Mouse (Mus musculus) midbrain, postnatal 0 days (tissue): Measurements from ENCODE around the gene Apobec1. TPM values are rescaled to one million over a fixed set of nuclear protein-coding genes. Genes with fewer than 3 reads are reported as not detected.

ENCODE experiments used
- ATAC-seq: fragments of 200-750 bp; cut with Nextera tagmentation; 2 replicates; pipeline ENCODE4 v1.8.0; 2017; ENCODE audit warnings: moderate number of reproducible peaks, mild to moderate bottlenecking, moderate TSS enrichment, moderate library complexity; ENCODE audit not compliant: low FRiP score
- DNase-seq: peaks from one replicate; pipeline ENCODE4 v3.0.0-alpha.2; 2015; ENCODE audit warnings: low spot score
- H3K27ac ChIP-seq: fragments of 300-500 bp; sonication (generic); 2 replicates; pipeline ENCODE4 v1.5.1; 2014; ENCODE audit warnings: low read depth, mild to moderate bottlenecking, low read length, mixed read lengths
- H3K27me3 ChIP-seq: fragments of 300-500 bp; sonication (generic); 2 replicates; pipeline ENCODE4 v1.6.1; 2014; ENCODE audit warnings: low read length, control low read depth, mixed read lengths; ENCODE audit not compliant: insufficient read depth
- H3K36me3 ChIP-seq: fragments of 300-500 bp; sonication (generic); 2 replicates; pipeline ENCODE4 v1.6.1; 2014; ENCODE audit warnings: low read length, control low read depth, mixed read lengths; ENCODE audit not compliant: insufficient read depth
- H3K4me1 ChIP-seq: fragments of 300-500 bp; sonication (generic); 2 replicates; pipeline ENCODE4 v1.6.1; 2014; ENCODE audit warnings: mild to moderate bottlenecking, control low read depth, antibody characterized with exemption, low read length, mixed read lengths; ENCODE audit not compliant: insufficient read depth
- H3K4me2 ChIP-seq: fragments of 300-500 bp; sonication (generic); 2 replicates; pipeline ENCODE4 v1.6.1; 2014; ENCODE audit warnings: low read depth, mild to moderate bottlenecking, low read length, mixed read lengths; ENCODE audit not compliant: poor library complexity, severe bottlenecking
- H3K4me3 ChIP-seq: fragments of 300-500 bp; sonication (generic); 2 replicates; pipeline ENCODE4 v1.5.1; 2014; ENCODE audit warnings: low read depth, mild to moderate bottlenecking, low read length, moderate library complexity
- H3K9ac ChIP-seq: fragments of 300-500 bp; sonication (generic); replicated peaks from 2 replicates; pipeline ENCODE4 v1.6.1; 2014; ENCODE audit warnings: mild to moderate bottlenecking, low read length, moderate library complexity, mixed read lengths; ENCODE audit not compliant: poor library complexity, severe bottlenecking
- H3K9me3 ChIP-seq: fragments of 300-500 bp; sonication (generic); 2 replicates; pipeline ENCODE4 v1.6.1; 2016; ENCODE audit warnings: low read length, control low read depth
- CTCF ChIP-seq: IDR thresholded peaks from 2 replicates; pipeline ENCODE4 v1.5.1; 2016; ENCODE audit warnings: antibody characterized with exemption, mild to moderate bottlenecking
- WGBS: fragments of 180-500 bp; shearing (Covaris S2); extraction: QIAGEN DNeasy Blood & Tissue Kit; methylation state at CpG from one replicate; pipeline ENCODE4 v1.1.7; 2014; 5-methylcytosine and 5-hydroxymethylcytosine counted together
- polyA plus RNA-seq: library from polyadenylated mRNA; unstranded; fragments of >200 nt; fragmentation: Nextera tagmentation; extraction: Ambion mirVana; gene quantifications from 2 replicates; pipeline ENCODE4 v1.2.1, GENCODE M21; 2015
- total RNA-seq: library from RNA; depleted of rRNA; stranded (reverse); fragments of >200 nt; gene quantifications from 2 replicates; pipeline ENCODE4 v1.2.3, GENCODE M21; 2014

Apobec1 gene
- total and polyA plus RNA-seq, 2 experiments from 2014 or later = 0.88 to 2.1 TPM

DNA sequence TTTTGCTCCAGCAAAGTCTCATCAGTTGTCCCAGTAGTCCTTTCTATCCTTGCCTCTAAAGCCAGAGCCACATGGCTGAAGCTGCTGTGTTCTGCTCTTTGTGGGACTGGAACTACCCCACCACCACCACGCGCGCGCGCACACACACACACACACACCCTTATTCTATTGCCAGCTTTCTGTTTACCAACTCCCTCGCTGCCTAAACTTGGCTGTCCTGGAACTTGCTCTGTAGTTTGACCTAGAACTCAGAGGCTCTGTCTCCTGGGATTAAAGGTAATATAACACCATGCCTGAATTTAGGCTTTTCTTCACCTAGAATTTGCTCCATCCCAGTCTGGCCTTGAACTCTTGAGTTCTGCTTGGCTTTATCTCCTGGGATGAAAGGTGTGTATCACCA is 18.8 kb upstream of the Apobec1 start:
- H3K27ac ChIP-seq = no peak overlapping the region
- H3K27me3 ChIP-seq = no peaks in the 10 kb centered on the region
- no peaks in the 10 kb centered on the region for H3K9me3 ChIP-seq
- H3K4me2 ChIP-seq = no peak overlapping the region
- H3K4me3 ChIP-seq = no peak overlapping the region
- no peak for DNase-seq
- ATAC-seq = no peak
- WGBS = 91% methylated on average over 6 of the region's 6 CpGs
- no peak overlapping the region for H3K9ac ChIP-seq
- no peaks in the 10 kb centered on the region for H3K36me3 ChIP-seq
- TF ChIP-seq CTCF = no peak
- H3K4me1 ChIP-seq = no peaks in the 10 kb centered on the region

DNA sequence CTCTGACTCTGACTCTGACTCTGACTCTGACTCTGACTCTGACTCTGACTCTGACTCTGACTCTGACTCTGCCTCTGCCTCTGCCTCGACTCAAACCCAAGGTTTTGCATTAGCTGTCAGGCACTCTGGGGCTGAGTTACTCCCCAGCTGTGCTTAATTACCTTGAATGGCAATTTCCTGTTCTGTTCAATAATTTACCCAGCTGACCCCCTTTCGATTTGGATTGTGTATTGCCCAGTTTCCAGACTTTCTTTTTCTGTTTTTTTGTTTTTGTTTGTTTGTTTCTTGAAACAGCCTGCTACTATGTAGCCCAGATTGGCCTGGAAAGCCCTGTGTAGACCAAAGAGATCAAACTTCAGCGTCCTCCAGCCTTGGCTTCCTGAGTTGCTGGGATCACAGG is 13.8 kb upstream of the Apobec1 start:
- H3K27ac ChIP-seq = no peak overlapping the region
- 65% methylated on average over 3 of the region's 3 CpGs for WGBS
- no peak for ATAC-seq

GRCm38 (mm10) chr6:122614047-122614446 is 11.8 kb upstream of the Apobec1 start:
- DNase-seq = no peak
- WGBS = 65% methylated on average over 2 of the region's 2 CpGs

More for the DNA sequence above, 13.8 kb upstream of the Apobec1 start:
- no peak for DNase-seq
- no peaks in the 10 kb centered on the region for H3K27me3 ChIP-seq
- no peaks in the 10 kb centered on the region for H3K36me3 ChIP-seq
- no peaks in the 10 kb centered on the region for H3K4me1 ChIP-seq
- no peak for TF ChIP-seq CTCF
- H3K9me3 ChIP-seq = no peaks in the 10 kb centered on the region
- H3K4me2 ChIP-seq = no peak overlapping the region
- H3K9ac ChIP-seq = no peak overlapping the region
- no peak overlapping the region for H3K4me3 ChIP-seq

DNA sequence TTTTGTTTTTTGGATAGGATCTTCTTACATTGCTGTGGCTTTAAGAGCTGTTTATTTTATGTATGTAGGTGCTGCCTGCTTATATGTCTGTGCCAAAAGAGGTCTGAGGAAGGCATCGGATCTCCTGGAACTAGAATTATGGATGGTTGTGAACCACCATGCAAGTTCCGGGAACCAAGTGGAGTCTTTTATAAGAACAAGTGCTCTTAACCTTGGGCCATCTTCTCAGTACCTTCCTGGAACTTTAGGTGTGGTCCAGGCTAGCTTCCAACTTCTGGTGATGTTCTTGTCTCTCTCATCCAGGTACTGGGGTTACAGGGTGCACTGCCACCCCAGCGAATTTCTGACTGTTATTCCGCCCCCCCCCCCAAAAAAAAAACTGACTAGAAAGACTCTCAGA is 10.2 kb upstream of the Apobec1 start:
- no peaks in the 10 kb centered on the region for H3K36me3 ChIP-seq
- TF ChIP-seq CTCF = no peak
- no peak overlapping the region for H3K27ac ChIP-seq
- no peaks in the 10 kb centered on the region for H3K4me1 ChIP-seq
- DNase-seq = no peak
- H3K9me3 ChIP-seq = no peaks in the 10 kb centered on the region
- H3K4me2 ChIP-seq = no peak overlapping the region
- no peaks in the 10 kb centered on the region for H3K27me3 ChIP-seq
- no peak overlapping the region for H3K9ac ChIP-seq
- ATAC-seq = no peak
- WGBS = 80% methylated on average over 4 of the region's 4 CpGs
- H3K4me3 ChIP-seq = no peak overlapping the region

More at GRCm38 (mm10) chr6:122614047-122614446, 11.8 kb upstream of the Apobec1 start:
- Histone ChIP-seq H3K4me1 (no peaks in the 10 kb centered on the region), H3K36me3 (no peaks in the 10 kb centered on the region), H3K27ac (no peak overlapping the region), H3K27me3 (no peaks in the 10 kb centered on the region), H3K4me2 (no peak overlapping the region), H3K9ac (no peak overlapping the region), H3K4me3 (no peak overlapping the region), H3K9me3 (no peaks in the 10 kb centered on the region)
- ATAC-seq = no peak
- TF ChIP-seq CTCF = peak; percentile 58

DNA sequence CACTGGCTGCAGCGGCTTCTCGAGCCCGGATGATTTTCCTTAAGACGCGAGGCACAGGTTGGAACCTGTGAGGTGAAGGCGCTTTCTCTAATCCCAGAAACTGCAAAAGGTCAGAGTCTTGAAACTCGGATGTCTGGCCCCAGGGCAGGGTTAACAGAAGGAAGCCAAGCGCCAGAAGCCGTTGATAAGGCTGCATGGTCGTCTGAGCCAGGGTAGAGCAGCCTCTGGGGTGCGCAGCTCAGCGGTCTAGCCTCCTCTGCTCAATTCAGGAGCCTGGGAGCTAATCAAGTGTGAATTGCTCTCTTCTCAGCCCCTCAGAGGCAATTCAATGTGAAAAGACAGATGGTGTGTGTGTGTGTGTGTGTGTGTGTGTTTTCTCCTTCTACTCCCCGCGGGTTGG is 7.5 kb upstream of the Apobec1 start, which contains the start of gene Gdf3:
Gene Gdf3, minus strand, starts transcription at position 317 of the 400 bp plus-strand sequence.
- DNase-seq (peak; percentile 22), ATAC-seq (no peak)
- Histone ChIP-seq H3K27ac (no peak within 1 kb of the TSS), H3K4me2 (no peak within 1 kb of the TSS), H3K4me3 (no peak within 1 kb of the TSS), H3K9me3 (no peaks in the 10 kb centered on the region), H3K4me1 (no peaks in the 10 kb centered on the region), H3K27me3 (no peaks in the 10 kb centered on the region), H3K36me3 (no peaks in the 10 kb centered on the region), H3K9ac (no peak within 1 kb of the TSS)
- TF ChIP-seq CTCF = no peak
- WGBS = 72% methylated on average over 14 of the region's 14 CpGs

DNA sequence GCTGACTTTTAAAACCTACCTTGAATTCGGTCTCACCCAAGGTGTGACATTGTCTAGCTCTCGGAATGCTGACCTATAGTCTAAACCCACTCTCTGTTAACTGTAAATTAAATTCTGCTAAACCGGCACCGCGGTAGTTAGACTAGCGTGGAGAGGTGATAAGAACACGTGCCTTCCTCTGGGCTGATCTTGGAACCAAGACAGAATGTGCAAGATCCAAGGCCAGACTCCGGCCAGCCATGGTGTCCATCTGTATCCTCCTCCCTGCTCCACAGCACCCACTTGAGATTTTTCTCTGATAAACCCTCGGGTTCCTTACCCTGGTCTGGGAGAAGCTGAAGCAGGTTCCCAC is 7.1 kb upstream of the Apobec1 start:
- H3K27me3 ChIP-seq = no peaks in the 10 kb centered on the region
- no peak overlapping the region for H3K4me2 ChIP-seq
- H3K27ac ChIP-seq = no peak overlapping the region
- DNase-seq = no peak
- no peaks in the 10 kb centered on the region for H3K36me3 ChIP-seq
- no peak for TF ChIP-seq CTCF
- no peak for ATAC-seq
- no peak overlapping the region for H3K9ac ChIP-seq
- no peaks in the 10 kb centered on the region for H3K9me3 ChIP-seq
- no peak overlapping the region for H3K4me3 ChIP-seq
- no peaks in the 10 kb centered on the region for H3K4me1 ChIP-seq
- 79% methylated on average over 9 of the region's 9 CpGs for WGBS
